Mouse (Mus musculus) adrenal gland, postnatal 36 days (tissue): ENCODE data around the gene Son. TPM values are rescaled to one million over a fixed set of nuclear protein-coding genes. Genes with fewer than 3 reads are reported as not detected.
A peak's percentile ranks its signal among the peaks of the same experiment; 100 is the strongest.

Experiments used
- DNase-seq, 2 experiments: peaks; one replicate each; pipeline ENCODE4 v3.0.0; 2021; ENCODE audit warnings: mixed read lengths in 1 of 2
- total RNA-seq, 2 experiments: library from RNA; stranded (reverse); gene quantifications; 2 replicates each; pipeline ENCODE4 v1.2.3; 2021

The Son gene
- total RNA-seq, 2 experiments from 2014 or later, result 220 to 271 TPM

GRCm38 (mm10) chr16:91688023-91688618 is 40.8 kb downstream of the Son start:
- no peak for DNase-seq

GRCm38 (mm10) chr16:91688619-91689334 is 41.5 kb downstream of the Son start, which contains the start of gene Donson:
Donson (minus strand) TSS chr16:91688770.
- peak; percentile 97 to 99 for DNase-seq

- DNase-seq, result no peak
These were observed 42.5 kb downstream of the Son start for GRCm38 (mm10) chr16:91689791-91690190.

GRCm38 (mm10) chr16:91694455-91695084 is 47.3 kb downstream of the Son start:
- peak; percentile 79 to 86 for DNase-seq

- no peak for DNase-seq
These were observed 47.9 kb downstream of the Son start for GRCm38 (mm10) chr16:91695108-91695755.

GRCm38 (mm10) chr16:91698995-91699394 is 51.7 kb downstream of the Son start:
- no peak for DNase-seq

- DNase-seq, result no peak
These were observed 54.6 kb downstream of the Son start for GRCm38 (mm10) chr16:91701908-91702307.

GRCm38 (mm10) chr16:91702771-91703188 is 55.5 kb downstream of the Son start:
- DNase-seq, result no peak

- DNase-seq, result no peak
These were observed 57.5 kb downstream of the Son start for GRCm38 (mm10) chr16:91704603-91705340.

- no peak for DNase-seq
These were observed 62.9 kb downstream of the Son start for GRCm38 (mm10) chr16:91710241-91710640.

- DNase-seq, result peak in 1 of 2 experiments; percentile 10
These were observed 69.6 kb downstream of the Son start for GRCm38 (mm10) chr16:91716927-91717349.

GRCm38 (mm10) chr16:91717399-91717798 is 70.1 kb downstream of the Son start:
- no peak for DNase-seq

GRCm38 (mm10) chr16:91724247-91724646 is 76.9 kb downstream of the Son start:
- peak; percentile 66 to 76 for DNase-seq

- DNase-seq, result peak; percentile 32 to 46
These were observed 80.1 kb downstream of the Son start for GRCm38 (mm10) chr16:91727433-91727832.

GRCm38 (mm10) chr16:91728123-91729065 is 81.1 kb downstream of the Son start, which contains the start of gene Cryzl1:
Cryzl1 (minus strand) TSS chr16:91728975.
- DNase-seq, result peak; percentile 97 to 98

Other genes with a start within 250 kb of the Son start
- 100 to 1,000 TPM; 202 to 301 TPM for gene Il10rb, start 241.3 kb upstream of the Son start, total RNA-seq
- gene Ifnar1, start 162.3 kb upstream of the Son start, total RNA-seq, result 10 to 100 TPM; 67.0 to 83.7 TPM
- gene Ifngr2, start 100.4 kb upstream of the Son start, total RNA-seq, result 10 to 100 TPM; 31.2 to 38.0 TPM
- gene Tmem50b, start 49.7 kb upstream of the Son start, total RNA-seq, result 10 to 100 TPM; 54.7 to 60.2 TPM
- gene Dnajc28, start 28.5 kb upstream of the Son start, total RNA-seq, result 10 to 100 TPM in 1 of 2 experiments, 1 to 10 TPM in 1; 8.8 to 15.4 TPM
- 100 to 1,000 TPM; 107 to 120 TPM for gene Gart, start 554 bp upstream of the Son start, total RNA-seq
- gene Donson, start 41.3 kb downstream of the Son start, total RNA-seq, result 1 to 10 TPM; 5.3 to 5.4 TPM
- gene Cryzl1, start 81.5 kb downstream of the Son start, total RNA-seq, result 10 to 100 TPM; 47.5 to 57.9 TPM
- gene Itsn1, start 81.8 kb downstream of the Son start, total RNA-seq, result 10 to 100 TPM; 33.6 to 49.3 TPM